Mouse (Mus musculus): ENCODE data around the gene Nkapl.

Nkapl gene

GRCm38 (mm10) chr13:21427631-21428030 lies 40.7 kb downstream of the Nkapl start:
- DNase-seq = no peak

GRCm38 (mm10) chr13:21423301-21423700 lies 45.0 kb downstream of the Nkapl start:
- no peak for DNase-seq

- peak; percentile 89 for DNase-seq
Observed at GRCm38 (mm10) chr13:21418865-21419264, 49.4 kb downstream of the Nkapl start.

GRCm38 (mm10) chr13:21417298-21418010 lies 50.9 kb downstream of the Nkapl start:
- DNase-seq = no peak
